Mouse (Mus musculus) lung, postnatal 0 days (tissue): ENCODE results near the gene Olfr449. TPM values are rescaled to one million over a fixed set of nuclear protein-coding genes. Genes with fewer than 3 reads are reported as not detected.

Experiments used
- ATAC-seq: fragments of 200-750 bp; cut with Nextera tagmentation; 2 replicates; pipeline ENCODE4 v1.8.0; 2017; ENCODE audit warnings: moderate library complexity
- DNase-seq: peaks from one replicate; pipeline ENCODE4 v3.0.0-alpha.2; 2016; ENCODE audit warnings: low spot score
- H3K27ac ChIP-seq: fragments of 300-500 bp; sonication (generic); 2 replicates; pipeline ENCODE4 v1.5.1; 2014; ENCODE audit warnings: antibody characterized with exemption, mild to moderate bottlenecking, low read length, mixed read lengths
- H3K27me3 ChIP-seq: fragments of 300-500 bp; sonication (generic); replicated peaks from 2 replicates; pipeline ENCODE4 v1.6.1; 2014; ENCODE audit warnings: low read length, mixed read lengths; ENCODE audit not compliant: insufficient read depth
- H3K36me3 ChIP-seq: fragments of 300-500 bp; sonication (generic); 2 replicates; pipeline ENCODE4 v1.6.1; 2014; ENCODE audit warnings: low read length, mixed read lengths; ENCODE audit not compliant: insufficient read depth
- H3K4me1 ChIP-seq: fragments of 300-500 bp; sonication (generic); 2 replicates; pipeline ENCODE4 v1.6.1; 2014; ENCODE audit warnings: antibody characterized with exemption, low read depth, low read length, mixed read lengths; ENCODE audit not compliant: insufficient read depth
- H3K4me2 ChIP-seq: fragments of 300-500 bp; sonication (generic); replicated peaks from 2 replicates; pipeline ENCODE4 v1.6.1; 2014; ENCODE audit warnings: low read depth, mild to moderate bottlenecking, low read length, moderate library complexity, mixed read lengths
- H3K4me3 ChIP-seq: fragments of 300-500 bp; sonication (generic); 2 replicates; pipeline ENCODE4 v1.5.1; 2014; ENCODE audit warnings: low read depth, low read length
- H3K9ac ChIP-seq: fragments of 300-500 bp; sonication (generic); replicated peaks from 2 replicates; pipeline ENCODE4 v1.6.1; 2014; ENCODE audit warnings: low read depth, mild to moderate bottlenecking
- H3K9me3 ChIP-seq: fragments of 300-500 bp; sonication (generic); 2 replicates; pipeline ENCODE4 v1.6.1; 2016; ENCODE audit warnings: low read length, mixed read lengths
- CTCF ChIP-seq: IDR thresholded peaks from 2 replicates; pipeline ENCODE4 v1.5.1; 2016; ENCODE audit warnings: antibody characterized with exemption, mild to moderate bottlenecking
- EP300 ChIP-seq: IDR thresholded peaks from 2 replicates; pipeline ENCODE4 v1.6.1; 2016; ENCODE audit warnings: antibody characterized with exemption, mild to moderate bottlenecking, control low read depth
- WGBS: fragments of 180-500 bp; shearing (Covaris S2); extraction: QIAGEN DNeasy Blood & Tissue Kit; methylation state at CpG from one replicate; pipeline ENCODE4 v1.1.7; 2014; 5-methylcytosine and 5-hydroxymethylcytosine counted together
- polyA plus RNA-seq: library from polyadenylated mRNA; unstranded; fragments of >200 nt; fragmentation: Nextera tagmentation; extraction: Ambion mirVana; gene quantifications from 2 replicates; pipeline ENCODE4 v1.2.1, GENCODE M21; 2015

Gene Olfr449
- polyA plus RNA-seq, 1 experiment from 2014 or later, result not detected

DNA sequence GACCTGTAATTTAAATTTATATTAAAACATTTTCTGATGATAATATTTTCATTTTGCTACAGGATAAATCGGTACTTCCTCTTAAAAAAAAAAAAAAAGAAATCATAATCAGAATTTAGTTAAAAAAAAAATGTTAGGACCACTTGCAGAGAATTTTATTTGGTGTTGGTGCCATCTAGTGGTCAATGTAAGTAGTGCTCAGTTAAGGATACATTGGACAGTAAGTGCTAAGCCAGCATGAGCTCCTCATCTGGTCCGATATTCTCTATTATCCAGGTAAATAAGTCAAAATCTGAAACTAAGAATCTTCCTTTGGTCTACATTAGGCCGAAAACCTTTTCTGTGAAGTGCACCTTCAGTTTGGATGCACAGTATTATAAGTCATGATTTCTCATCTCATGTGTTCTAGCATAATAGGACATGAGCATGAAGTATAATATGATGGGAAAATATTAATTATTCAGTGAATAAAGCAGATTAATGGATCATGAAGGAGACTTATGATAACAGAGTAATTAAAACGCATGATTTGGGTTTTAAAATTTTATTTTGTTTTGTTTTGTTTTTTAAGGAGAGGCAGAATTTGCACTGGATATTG, 26.1 kb downstream of the Olfr449 start:
- peak; percentile 67 for DNase-seq
- Histone ChIP-seq H3K4me3 (no peak overlapping the region), H3K9me3 (no peaks in the 10 kb centered on the region), H3K27me3 (no peaks in the 10 kb centered on the region), H3K4me2 (no peak overlapping the region), H3K36me3 (no peaks in the 10 kb centered on the region), H3K27ac (no peak overlapping the region), H3K4me1 (no peaks in the 10 kb centered on the region), H3K9ac (no peak overlapping the region)
- ATAC-seq, result no peak
- TF ChIP-seq CTCF, result peak; percentile 75
- no peak for TF ChIP-seq EP300
- WGBS, result 7% methylated on average over 4 of the region's 4 CpGs

DNA sequence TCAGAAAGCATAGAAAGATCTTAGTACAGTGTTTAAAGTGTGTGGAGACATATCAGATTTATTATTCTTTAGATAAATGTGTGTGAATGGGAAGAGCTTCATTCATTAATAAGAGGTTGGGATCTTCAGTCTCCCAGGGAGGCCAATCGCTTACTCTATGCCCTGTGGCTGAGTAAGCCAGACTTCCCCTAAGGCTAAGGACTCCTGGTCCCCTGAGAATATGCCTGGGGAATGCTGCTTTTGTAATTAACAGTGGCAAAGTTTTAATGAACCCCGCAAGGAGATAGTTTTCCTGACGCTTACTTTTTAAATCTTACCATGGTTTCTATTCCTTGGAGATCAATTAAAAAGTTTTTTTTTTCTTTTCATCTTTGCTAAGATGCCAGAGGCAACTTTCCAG, 35.5 kb downstream of the Olfr449 start:
- Histone ChIP-seq H3K9ac (no peak overlapping the region), H3K27me3 (no peaks in the 10 kb centered on the region), H3K36me3 (no peaks in the 10 kb centered on the region), H3K9me3 (no peaks in the 10 kb centered on the region), H3K4me1 (no peaks in the 10 kb centered on the region), H3K27ac (no peak overlapping the region), H3K4me3 (no peak overlapping the region), H3K4me2 (no peak overlapping the region)
- 82% methylated on average over 3 of the region's 3 CpGs for WGBS
- ATAC-seq, result no peak
- DNase-seq, result no peak
- TF ChIP-seq EP300 (no peak), CTCF (no peak)

DNA sequence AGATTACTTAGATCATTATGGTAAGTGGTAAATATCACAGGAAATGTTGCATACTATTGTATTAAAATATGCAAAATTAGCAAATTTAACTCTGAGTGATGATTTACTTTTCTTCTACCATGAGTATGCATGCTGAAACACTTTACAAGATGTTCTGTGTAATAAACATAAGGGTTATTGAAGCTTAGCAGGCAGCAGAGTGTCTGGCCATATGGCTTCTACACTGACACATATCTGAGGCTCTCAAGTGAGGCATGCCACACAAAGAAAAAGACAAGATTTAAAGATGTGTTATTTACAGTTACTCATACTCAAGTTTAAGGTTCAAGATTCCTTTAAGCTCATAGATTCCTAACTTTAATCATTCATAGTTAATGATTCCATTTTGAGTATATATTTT, 42.1 kb downstream of the Olfr449 start:
- no peak overlapping the region for H3K4me3 ChIP-seq
- no peaks in the 10 kb centered on the region for H3K4me1 ChIP-seq
- H3K9me3 ChIP-seq, result no peaks in the 10 kb centered on the region
- H3K4me2 ChIP-seq, result no peak overlapping the region
- no peak for TF ChIP-seq EP300
- ATAC-seq (no peak), DNase-seq (no peak)
- H3K9ac ChIP-seq, result no peak overlapping the region
- H3K27me3 ChIP-seq, result no peaks in the 10 kb centered on the region
- no peaks in the 10 kb centered on the region for H3K36me3 ChIP-seq
- H3K27ac ChIP-seq, result no peak overlapping the region

Other genes with a start within 250 kb of the Olfr449 start
- 0.05 TPM in 1 of 2 replicates, not detected in the other for gene Tcaf3, start 236.7 kb upstream of the Olfr449 start, polyA plus RNA-seq
- gene Tcaf2, start 189.1 kb upstream of the Olfr449 start, polyA plus RNA-seq, result 2.7 TPM in 2 replicates
- 36.9 and 41.2 TPM in 2 replicates for gene Tcaf1, start 124.3 kb upstream of the Olfr449 start, polyA plus RNA-seq
- not detected in 2 replicates for gene Olfr453, start 95.0 kb upstream of the Olfr449 start, polyA plus RNA-seq
- gene Olfr38, start 78.0 kb upstream of the Olfr449 start, polyA plus RNA-seq, result not detected in 2 replicates
- gene Olfr452, start 49.3 kb upstream of the Olfr449 start, polyA plus RNA-seq, result not detected in 2 replicates
- not detected in 2 replicates for gene Olfr450, start 22.4 kb upstream of the Olfr449 start, polyA plus RNA-seq
- not detected in 2 replicates for gene Olfr448, start 56.1 kb downstream of the Olfr449 start, polyA plus RNA-seq
- gene Olfr447, start 74.5 kb downstream of the Olfr449 start, polyA plus RNA-seq, result not detected in 2 replicates
- not detected in 2 replicates for gene Olfr446, start 87.0 kb downstream of the Olfr449 start, polyA plus RNA-seq
- not detected in 2 replicates for gene Olfr444, start 114.7 kb downstream of the Olfr449 start, polyA plus RNA-seq